Mouse (Mus musculus) forebrain, embryonic 13.5 days (tissue): ENCODE measurements at regions not wholly inside any gene's neighbourhood (a gene's known extent, or its start where the extent isn't known, plus 50 kb on each side); places are given as distances from the start of the nearest gene placed in this dataset.

Source experiments
- ATAC-seq: fragments of 200-750 bp; cut with Nextera tagmentation; 2 replicates; pipeline ENCODE4 v1.8.0; 2017
- H3K27ac ChIP-seq: fragments of 300-500 bp; sonication (generic); 2 replicates; pipeline ENCODE4 v1.5.1; 2015; ENCODE audit warnings: inconsistent platforms, mild to moderate bottlenecking, moderate library complexity
- H3K27me3 ChIP-seq: fragments of 300-500 bp; sonication (generic); 2 replicates; pipeline ENCODE4 v1.6.1; 2015; ENCODE audit warnings: mild to moderate bottlenecking, inconsistent platforms
- H3K36me3 ChIP-seq: fragments of 300-500 bp; sonication (generic); 2 replicates; pipeline ENCODE4 v1.6.1; 2015; ENCODE audit warnings: mild to moderate bottlenecking, inconsistent platforms; ENCODE audit not compliant: poor library complexity, severe bottlenecking
- H3K4me1 ChIP-seq: fragments of 300-500 bp; sonication (generic); 2 replicates; pipeline ENCODE4 v1.6.1; 2015; ENCODE audit warnings: inconsistent platforms
- H3K4me2 ChIP-seq: fragments of 300-500 bp; sonication (generic); 2 replicates; pipeline ENCODE4 v1.6.1; 2015; ENCODE audit warnings: inconsistent platforms, mild to moderate bottlenecking, moderate library complexity
- H3K4me3 ChIP-seq: fragments of 300-500 bp; sonication (generic); 2 replicates; pipeline ENCODE4 v1.5.1; 2015; ENCODE audit warnings: mild to moderate bottlenecking, inconsistent platforms
- H3K9ac ChIP-seq: fragments of 300-500 bp; sonication (generic); 2 replicates; pipeline ENCODE4 v1.6.1; 2015; ENCODE audit warnings: mild to moderate bottlenecking, inconsistent platforms
- H3K9me3 ChIP-seq: fragments of 300-500 bp; sonication (generic); replicated peaks from 2 replicates; pipeline ENCODE4 v1.6.1; 2016; ENCODE audit warnings: inconsistent platforms
- WGBS: fragments of 180-500 bp; shearing (Covaris S2); methylation state at CpG from one replicate; pipeline ENCODE4 v1.1.7; 2015; 5-methylcytosine and 5-hydroxymethylcytosine counted together

GRCm38 (mm10) chr11:15386229-15386628, 787.2 kb downstream of the Pom121l12 start:
- no peaks in the 10 kb centered on the region for H3K9me3 ChIP-seq
- no peaks in the 10 kb centered on the region for H3K36me3 ChIP-seq
- peak; percentile 88 for ATAC-seq
- H3K4me3 ChIP-seq: no peak overlapping the region
- H3K4me2 ChIP-seq: no peak overlapping the region
- H3K27me3 ChIP-seq: no peaks in the 10 kb centered on the region
- H3K4me1 ChIP-seq: no peaks in the 10 kb centered on the region
- no peak overlapping the region for H3K9ac ChIP-seq
- 77% methylated on average over 2 of the region's 2 CpGs for WGBS
- no peak overlapping the region for H3K27ac ChIP-seq

DNA sequence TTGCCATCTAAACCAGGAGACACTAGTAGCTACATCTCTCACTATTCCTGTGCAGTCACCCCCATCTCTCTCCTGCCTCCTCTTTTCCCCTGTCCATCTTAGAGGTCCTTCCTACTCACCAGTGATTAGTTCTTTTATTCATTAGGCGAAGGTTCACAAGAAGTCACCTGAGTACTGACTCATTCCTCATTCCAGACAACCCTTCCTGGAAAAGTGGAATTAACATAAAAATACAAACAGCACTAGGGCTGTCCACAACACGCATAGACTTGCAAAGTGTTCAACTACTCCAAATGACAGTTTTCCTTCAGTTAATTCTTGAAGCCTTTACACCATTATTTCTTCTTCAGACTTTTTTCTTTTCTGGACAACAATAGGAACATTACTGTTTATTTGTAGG, 821.7 kb upstream of the Vstm2a start:
- WGBS: 68% methylated on average over 2 of the region's 2 CpGs

More for the DNA sequence above, 821.7 kb upstream of the Vstm2a start:
- no peak overlapping the region for H3K4me2 ChIP-seq
- H3K27me3 ChIP-seq: no peaks in the 10 kb centered on the region
- H3K9me3 ChIP-seq: no peaks in the 10 kb centered on the region
- no peak overlapping the region for H3K27ac ChIP-seq
- no peaks in the 10 kb centered on the region for H3K36me3 ChIP-seq
- ATAC-seq: no peak
- H3K4me3 ChIP-seq: no peak overlapping the region
- H3K4me1 ChIP-seq: no peaks in the 10 kb centered on the region
- no peak overlapping the region for H3K9ac ChIP-seq
